Mouse (Mus musculus): ENCODE results near the gene Lrrc8c. TPM values are rescaled to one million over a fixed set of nuclear protein-coding genes. Genes with fewer than 3 reads are reported as not detected.
A peak's percentile ranks its signal among the peaks of the same experiment; 100 is the strongest.

Gene Lrrc8c
- polyA plus RNA-seq, 1 experiment from 2014 or later = 13.5 TPM

DNA sequence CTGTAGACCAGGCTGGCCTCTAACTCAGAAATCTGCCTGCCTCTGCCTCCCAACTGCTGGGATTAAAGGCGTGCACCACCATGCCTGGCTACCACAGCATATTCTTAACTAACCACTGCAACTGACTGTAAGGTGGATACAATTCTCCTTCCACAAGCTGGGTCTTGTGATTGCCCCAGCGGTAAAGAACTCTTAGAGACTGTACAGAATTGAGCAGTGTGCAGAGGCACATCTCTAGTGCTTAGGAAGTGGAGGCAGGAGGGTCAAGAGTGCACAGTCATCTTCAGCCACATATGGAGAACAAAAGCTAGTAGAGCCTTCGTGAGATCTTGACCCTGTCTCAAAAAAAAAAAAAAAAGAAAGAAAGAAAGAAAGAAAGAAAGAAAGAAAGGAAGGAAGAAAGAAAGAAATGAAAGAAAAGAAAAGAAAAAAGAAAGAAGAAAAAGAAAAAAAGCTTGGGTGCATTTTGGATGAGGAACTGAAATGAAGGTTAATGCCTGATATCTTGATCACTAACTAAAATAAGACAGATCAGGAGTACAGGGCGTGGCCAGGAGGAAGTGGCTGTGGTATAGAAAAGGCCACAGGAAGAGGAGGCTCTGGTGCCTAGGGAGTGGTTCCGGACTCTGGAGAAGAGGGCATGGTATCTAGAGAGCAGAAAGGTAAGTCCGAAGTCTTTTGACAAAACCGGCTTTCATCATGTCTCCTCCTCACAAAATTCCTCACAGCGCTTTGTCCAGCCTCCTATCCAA, 131.7 kb downstream of the Lrrc8c start:
- H3K36me3 ChIP-seq (replicated peaks; ENCODE audit: control insufficient read depth, insufficient read depth, low read depth, low read length) = no peaks in the 10 kb centered on the region
- WGBS = 87% methylated on average over 8 of the region's 8 CpGs
- DNase-seq (ENCODE audit: low spot score) (no peak), ATAC-seq (replicated peaks; ENCODE audit: insufficient number of reproducible peaks, low FRiP score, low TSS enrichment, low read depth) (no peak)
- H3K4me1 ChIP-seq (ENCODE audit: control insufficient read depth, insufficient read depth, low read length) = no peaks in the 10 kb centered on the region
- no peak overlapping the region for H3K4me3 ChIP-seq (ENCODE audit: low read depth, low read length)
- H3K9ac ChIP-seq (replicated peaks; ENCODE audit: low read length) = no peak overlapping the region
- H3K27ac ChIP-seq (replicated peaks; ENCODE audit: low read depth, low read length) = no peak overlapping the region
- no peaks in the 10 kb centered on the region for H3K27me3 ChIP-seq (ENCODE audit: control insufficient read depth, insufficient read depth, low read length)
- no peak overlapping the region for H3K4me2 ChIP-seq (ENCODE audit: low read depth, low read length)
- H3K9me3 ChIP-seq (replicated peaks; ENCODE audit: control insufficient read depth, low read length) = no peaks in the 10 kb centered on the region

DNA sequence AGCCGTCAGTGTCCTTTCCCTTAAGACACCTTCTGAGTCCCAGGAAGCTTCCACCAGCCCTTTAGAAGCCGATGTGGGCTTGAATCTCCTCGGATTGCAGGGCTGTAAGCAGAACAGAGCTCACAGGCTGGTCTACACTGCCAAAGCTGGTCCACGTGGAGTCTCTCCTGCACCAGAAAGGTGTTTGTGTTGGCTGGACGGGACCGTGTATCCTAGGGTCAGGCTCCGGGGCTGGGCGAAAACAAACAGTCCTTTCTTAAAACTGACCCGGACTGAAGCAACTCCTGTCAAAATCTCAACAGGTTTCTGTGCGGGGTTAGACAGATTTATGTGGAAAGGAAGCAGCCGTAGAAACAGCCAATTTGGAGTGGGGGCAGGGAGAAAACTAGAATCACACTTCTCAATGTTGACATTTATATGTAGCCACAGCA, 132.4 kb downstream of the Lrrc8c start:
- Histone ChIP-seq H3K36me3 (replicated peaks; ENCODE audit: control insufficient read depth, insufficient read depth, low read depth, low read length) (no peaks in the 10 kb centered on the region), H3K27me3 (ENCODE audit: control insufficient read depth, insufficient read depth, low read length) (no peaks in the 10 kb centered on the region), H3K27ac (replicated peaks; ENCODE audit: low read depth, low read length) (no peak overlapping the region), H3K4me3 (ENCODE audit: low read depth, low read length) (no peak overlapping the region), H3K4me2 (ENCODE audit: low read depth, low read length) (no peak overlapping the region), H3K9ac (replicated peaks; ENCODE audit: low read length) (no peak overlapping the region), H3K4me1 (ENCODE audit: control insufficient read depth, insufficient read depth, low read length) (no peaks in the 10 kb centered on the region), H3K9me3 (replicated peaks; ENCODE audit: control insufficient read depth, low read length) (no peaks in the 10 kb centered on the region)
- no peak for DNase-seq (ENCODE audit: low spot score)
- 42% methylated on average over 11 of the region's 11 CpGs for WGBS
- ATAC-seq (replicated peaks; ENCODE audit: insufficient number of reproducible peaks, low FRiP score, low TSS enrichment, low read depth) = no peak

DNA sequence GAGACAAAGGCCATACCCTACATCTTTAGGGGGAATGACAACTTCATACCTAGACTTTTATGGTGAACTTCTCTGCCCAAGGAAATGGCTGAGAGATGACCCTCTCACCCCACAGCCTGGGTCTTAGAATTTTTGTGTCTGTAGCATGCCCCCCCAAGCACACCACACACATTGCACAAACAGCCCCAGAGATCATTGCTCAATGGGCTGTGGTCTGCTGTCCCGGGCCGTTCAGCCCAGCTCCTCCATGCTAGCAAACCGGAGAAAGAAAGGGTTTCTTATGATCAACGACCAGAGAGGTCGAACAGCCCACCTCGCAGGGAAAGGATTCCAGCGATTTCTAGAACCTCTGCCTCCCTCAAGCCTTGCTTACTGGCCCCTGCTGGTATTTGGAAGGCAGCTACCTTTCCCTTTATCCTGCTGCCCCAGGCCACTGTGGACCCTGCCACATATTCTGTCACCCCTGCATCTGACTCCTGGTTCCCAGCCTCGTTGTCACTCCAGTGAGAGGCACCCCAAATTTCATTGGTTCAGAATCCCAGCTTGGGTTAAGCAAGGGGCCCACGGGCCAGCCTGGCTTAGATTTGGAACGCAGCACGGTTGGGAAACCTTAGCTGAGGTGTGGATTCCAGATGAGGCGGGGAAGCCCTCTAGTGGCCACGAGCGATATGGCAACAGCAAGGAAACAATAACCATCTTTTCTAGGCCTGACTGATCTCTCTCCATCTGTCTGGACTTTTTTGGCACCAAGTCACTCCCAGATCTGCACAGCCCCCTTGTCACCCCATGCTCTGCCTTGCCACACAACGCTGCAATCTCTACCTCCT, 135.3 kb downstream of the Lrrc8c start:
- Histone ChIP-seq H3K4me1 (ENCODE audit: control insufficient read depth, insufficient read depth, low read length) (no peaks in the 10 kb centered on the region), H3K4me2 (ENCODE audit: low read depth, low read length) (no peak overlapping the region), H3K27me3 (ENCODE audit: control insufficient read depth, insufficient read depth, low read length) (no peaks in the 10 kb centered on the region), H3K27ac (replicated peaks; ENCODE audit: low read depth, low read length) (no peak overlapping the region), H3K36me3 (replicated peaks; ENCODE audit: control insufficient read depth, insufficient read depth, low read depth, low read length) (no peaks in the 10 kb centered on the region), H3K4me3 (ENCODE audit: low read depth, low read length) (no peak overlapping the region), H3K9ac (replicated peaks; ENCODE audit: low read length) (no peak overlapping the region), H3K9me3 (replicated peaks; ENCODE audit: control insufficient read depth, low read length) (no peaks in the 10 kb centered on the region)
- 25% methylated on average over 15 of the region's 15 CpGs for WGBS
- DNase-seq (ENCODE audit: low spot score) (peak; percentile 88), ATAC-seq (replicated peaks; ENCODE audit: insufficient number of reproducible peaks, low FRiP score, low TSS enrichment, low read depth) (peak; percentile 72)

DNA sequence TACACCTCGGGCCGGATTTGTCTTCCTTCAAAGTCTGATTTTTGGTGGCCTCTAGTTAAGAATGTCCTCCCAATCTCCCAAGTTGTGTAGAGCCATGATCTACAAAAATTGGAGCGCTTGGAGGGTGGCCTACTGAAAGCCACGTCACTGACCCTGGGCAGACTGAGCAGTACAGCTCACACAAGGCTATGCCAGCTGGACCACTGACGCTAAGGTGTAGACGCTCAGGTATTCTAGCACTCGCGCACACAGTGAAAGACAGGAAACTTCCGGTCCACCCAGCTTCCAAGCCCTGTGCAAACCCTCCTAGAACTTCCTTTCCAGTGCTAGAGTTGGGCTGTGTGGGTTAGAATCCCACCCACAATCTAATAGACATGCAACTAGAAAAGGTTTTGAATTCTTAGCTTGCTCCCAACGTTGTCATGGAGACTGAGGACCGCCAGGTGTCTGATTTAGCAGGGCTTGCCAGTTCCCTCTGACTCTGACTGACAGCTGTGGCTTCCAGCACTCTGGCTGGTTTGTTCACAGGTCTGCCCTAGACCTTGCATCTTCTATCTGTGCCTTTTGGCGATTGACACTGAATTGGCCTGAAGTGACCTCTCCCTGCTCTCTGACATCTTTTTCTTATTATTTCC, 136.0 kb downstream of the Lrrc8c start:
- no peak overlapping the region for H3K27ac ChIP-seq (replicated peaks; ENCODE audit: low read depth, low read length)

DNA sequence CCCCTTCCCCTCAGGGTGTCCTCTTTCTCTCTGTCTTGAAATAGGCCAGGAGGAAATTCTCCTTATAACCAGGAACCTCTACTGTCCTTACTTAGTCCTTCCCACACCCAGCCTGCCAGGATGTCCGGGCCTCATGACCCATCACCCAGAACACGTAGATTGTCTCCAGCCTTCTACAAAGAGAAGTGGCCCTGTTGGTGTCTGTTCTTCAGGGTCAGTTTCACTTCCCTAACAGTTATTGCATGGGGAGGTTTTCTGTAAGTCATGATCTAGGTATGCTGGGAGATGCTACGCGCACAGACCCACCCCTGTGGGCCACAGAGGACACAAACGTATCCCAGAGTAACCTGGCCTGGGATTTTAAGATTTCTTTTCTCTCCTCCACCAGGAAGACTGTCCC, 142.7 kb downstream of the Lrrc8c start:
- Histone ChIP-seq H3K36me3 (replicated peaks; ENCODE audit: control insufficient read depth, insufficient read depth, low read depth, low read length) (no peaks in the 10 kb centered on the region), H3K4me3 (ENCODE audit: low read depth, low read length) (no peak overlapping the region), H3K9me3 (replicated peaks; ENCODE audit: control insufficient read depth, low read length) (no peaks in the 10 kb centered on the region), H3K27ac (replicated peaks; ENCODE audit: low read depth, low read length) (no peak overlapping the region), H3K4me1 (ENCODE audit: control insufficient read depth, insufficient read depth, low read length) (no peaks in the 10 kb centered on the region), H3K4me2 (ENCODE audit: low read depth, low read length) (no peak overlapping the region), H3K9ac (replicated peaks; ENCODE audit: low read length) (no peak overlapping the region), H3K27me3 (ENCODE audit: control insufficient read depth, insufficient read depth, low read length) (no peaks in the 10 kb centered on the region)
- 88% methylated on average over 5 of the region's 5 CpGs for WGBS
- ATAC-seq (replicated peaks; ENCODE audit: insufficient number of reproducible peaks, low FRiP score, low TSS enrichment, low read depth) (no peak), DNase-seq (ENCODE audit: low spot score) (no peak)

More for the DNA sequence above, 136.0 kb downstream of the Lrrc8c start:
- Histone ChIP-seq H3K9ac (replicated peaks; ENCODE audit: low read length) (no peak overlapping the region), H3K36me3 (replicated peaks; ENCODE audit: control insufficient read depth, insufficient read depth, low read depth, low read length) (no peaks in the 10 kb centered on the region), H3K27me3 (ENCODE audit: control insufficient read depth, insufficient read depth, low read length) (no peaks in the 10 kb centered on the region), H3K4me2 (ENCODE audit: low read depth, low read length) (no peak overlapping the region), H3K4me1 (ENCODE audit: control insufficient read depth, insufficient read depth, low read length) (no peaks in the 10 kb centered on the region), H3K9me3 (replicated peaks; ENCODE audit: control insufficient read depth, low read length) (no peaks in the 10 kb centered on the region), H3K4me3 (ENCODE audit: low read depth, low read length) (no peak overlapping the region)
- DNase-seq (ENCODE audit: low spot score) = no peak
- peak; percentile 52 for ATAC-seq (replicated peaks; ENCODE audit: insufficient number of reproducible peaks, low FRiP score, low TSS enrichment, low read depth)
- WGBS = 64% methylated on average over 12 of the region's 12 CpGs

Other genes with a start within 250 kb of the Lrrc8c start
- gene Gm43302, start 225.7 kb upstream of the Lrrc8c start, polyA plus RNA-seq (2014; fragmentation: Nextera tagmentation; extraction: Ambion mirVana) = not detected in 2 replicates
- 0.22 and 0.25 TPM in 2 replicates for gene Gbp6, start 225.7 kb upstream of the Lrrc8c start, polyA plus RNA-seq (2014; fragmentation: Nextera tagmentation; extraction: Ambion mirVana)
- 7.6 and 8.4 TPM in 2 replicates for gene Lrrc8b, start 103.6 kb upstream of the Lrrc8c start, polyA plus RNA-seq (2014; fragmentation: Nextera tagmentation; extraction: Ambion mirVana)
- 22.9 and 23.1 TPM in 2 replicates for gene Lrrc8d, start 180.6 kb downstream of the Lrrc8c start, polyA plus RNA-seq (2014; fragmentation: Nextera tagmentation; extraction: Ambion mirVana)